Mouse (Mus musculus): Measurements from ENCODE around the gene 4933424G06Rik.

GRCm38 (mm10) chr1:36786377-36786776, 76.4 kb downstream of the 4933424G06Rik start:
- no peak for TF ChIP-seq POLR2A (IDR thresholded peaks at IDR 0.05; ENCODE audit: control insufficient read depth, low read depth, low read length)
- peak; percentile 87 for TF ChIP-seq CTCF (IDR thresholded peaks at IDR 0.05; ENCODE audit: control insufficient read depth, insufficient read depth, insufficient replicate concordance, low read depth, low read length)
